Mouse (Mus musculus): ENCODE measurements at regions not wholly inside any gene's neighbourhood (a gene's known extent, or its start where the extent isn't known, plus 50 kb on each side); places are given as distances from the start of the nearest gene placed in this dataset.

DNA sequence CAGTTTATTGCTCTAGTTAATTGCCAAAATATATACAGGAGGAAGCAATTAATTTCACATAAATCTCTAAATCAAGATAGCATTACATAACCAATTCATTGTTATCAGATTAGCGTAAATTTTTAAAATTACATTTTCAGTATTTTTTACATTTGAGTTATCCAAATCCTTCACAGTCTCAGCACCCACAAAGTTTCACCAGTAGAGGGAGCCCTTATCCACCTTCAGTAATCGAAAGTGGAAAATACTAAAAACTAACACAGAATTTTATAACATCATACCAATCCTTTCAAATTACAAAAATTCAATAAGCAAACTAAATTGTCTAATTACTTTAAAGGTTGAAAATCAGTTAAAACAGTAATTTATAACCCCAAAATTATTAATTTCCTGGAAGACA lies 375.7 kb downstream of the Vgll3 start:
- WGBS = 23% methylated on average over 2 of the region's 2 CpGs
- Histone ChIP-seq H3K4me1 (ENCODE audit: control insufficient read depth, insufficient read depth, low read length) (no peaks in the 10 kb centered on the region), H3K27ac (ENCODE audit: insufficient read depth, low read length) (no peak overlapping the region), H3K27me3 (ENCODE audit: control insufficient read depth, insufficient read depth, low read length) (no peaks in the 10 kb centered on the region), H3K4me3 (replicated peaks; ENCODE audit: insufficient read depth, low read depth, low read length) (no peak overlapping the region)
- DNase-seq = peak in 1 of 2 experiments; percentile 4
- TF ChIP-seq POLR2A (IDR thresholded peaks at IDR 0.05; ENCODE audit: borderline replicate concordance, insufficient read depth, low read length) (no peak), CTCF (IDR thresholded peaks at IDR 0.05; ENCODE audit: borderline replicate concordance, insufficient read depth, low read depth, low read length) (peak; percentile 27; the same call in 1 of the 2 replicates)

DNA sequence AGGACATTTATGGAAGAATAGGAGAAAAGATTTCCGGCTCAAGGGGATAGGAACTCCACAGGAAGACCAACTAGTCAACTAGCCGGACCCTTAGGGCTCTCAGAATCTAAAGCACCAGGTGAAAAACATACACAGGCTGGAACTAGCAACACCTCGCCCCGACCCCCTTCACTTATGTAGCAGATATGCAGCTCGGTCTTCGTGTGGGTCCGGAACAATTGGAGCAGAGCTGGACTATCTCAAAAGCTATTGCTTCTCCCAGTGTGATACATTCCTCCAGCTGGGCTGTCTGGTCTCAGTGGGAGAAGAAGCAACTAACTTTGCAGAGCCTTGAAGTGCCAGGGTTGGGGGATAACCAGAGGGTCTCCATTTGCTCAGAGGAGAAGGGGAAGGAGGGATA lies 386.3 kb downstream of the Vgll3 start:
- TF ChIP-seq POLR2A (IDR thresholded peaks at IDR 0.05; ENCODE audit: borderline replicate concordance, insufficient read depth, low read length) (no peak), CTCF (IDR thresholded peaks at IDR 0.05; ENCODE audit: borderline replicate concordance, insufficient read depth, low read depth, low read length) (no peak)
- WGBS = 87% methylated on average over 7 of the region's 7 CpGs
- no peaks in the 10 kb centered on the region for H3K27me3 ChIP-seq (ENCODE audit: control insufficient read depth, insufficient read depth, low read length)
- H3K4me3 ChIP-seq (replicated peaks; ENCODE audit: insufficient read depth, low read depth, low read length) = no peak overlapping the region
- DNase-seq = no peak
- H3K27ac ChIP-seq (ENCODE audit: insufficient read depth, low read length) = no peak overlapping the region
- H3K4me1 ChIP-seq (ENCODE audit: control insufficient read depth, insufficient read depth, low read length) = no peaks in the 10 kb centered on the region
